Mouse (Mus musculus) heart, adult 18-20 months (tissue): Measurements from ENCODE around the gene Gse1. TPM values are rescaled to one million over a fixed set of nuclear protein-coding genes. Genes with fewer than 3 reads are reported as not detected.
A peak's percentile ranks its signal among the peaks of the same experiment; 100 is the strongest.
"Not testable (repeated sequence)": the region's sequence is repeated elsewhere in the genome, so short reads cannot be mapped to it uniquely, and the experiment has no call there.

ENCODE experiments used
- DNase-seq, 2 experiments: peaks; one replicate each; pipeline ENCODE4 v3.0.0; 2021 to 2022; ENCODE audit warnings: mixed read lengths in 1 of 2
- total RNA-seq, 2 experiments: library from RNA; stranded (reverse); gene quantifications; 2 replicates each; pipeline ENCODE4 v1.2.3; 2021

Gene Gse1
- total RNA-seq, 2 experiments from 2014 or later: 15.5 to 16.0 TPM

- peak in 1 of 2 experiments; percentile 69 for DNase-seq
Measured at GRCm38 (mm10) chr8:120324555-120324954, 96.3 kb downstream of the Gse1 start.

DNA sequence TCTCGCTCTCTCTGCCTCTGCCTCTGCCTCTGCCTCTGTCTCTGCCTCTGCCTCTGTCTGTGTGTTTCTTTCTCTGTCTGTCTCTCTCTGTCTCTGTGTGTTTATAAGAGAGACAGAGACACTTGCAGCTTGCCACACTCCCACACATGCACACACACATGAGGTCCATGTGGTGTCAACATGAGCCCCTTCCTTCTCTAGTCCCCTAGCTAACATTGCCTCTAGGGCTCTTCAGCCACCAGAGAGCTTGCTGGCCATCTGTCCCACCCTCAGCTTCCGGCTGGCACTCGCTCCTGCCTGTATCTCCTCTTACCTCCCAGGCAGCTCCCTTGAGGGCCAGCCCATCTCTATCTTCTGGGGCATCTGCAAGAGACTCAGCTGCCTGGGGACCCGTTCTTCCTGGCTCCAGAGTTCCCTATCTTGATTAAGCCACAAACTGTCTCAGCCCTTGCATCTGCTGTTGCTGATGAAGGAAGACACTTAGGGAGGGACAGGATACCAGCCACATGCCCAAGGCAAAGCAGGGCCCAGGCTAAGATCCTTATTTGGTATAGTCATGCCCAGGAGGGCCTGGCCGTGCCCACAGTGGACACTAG is 97.0 kb downstream of the Gse1 start:
- no peak for DNase-seq

- peak in 1 of 2 experiments; percentile 54 for DNase-seq
Measured at GRCm38 (mm10) chr8:120327131-120327554, 98.9 kb downstream of the Gse1 start.

DNA sequence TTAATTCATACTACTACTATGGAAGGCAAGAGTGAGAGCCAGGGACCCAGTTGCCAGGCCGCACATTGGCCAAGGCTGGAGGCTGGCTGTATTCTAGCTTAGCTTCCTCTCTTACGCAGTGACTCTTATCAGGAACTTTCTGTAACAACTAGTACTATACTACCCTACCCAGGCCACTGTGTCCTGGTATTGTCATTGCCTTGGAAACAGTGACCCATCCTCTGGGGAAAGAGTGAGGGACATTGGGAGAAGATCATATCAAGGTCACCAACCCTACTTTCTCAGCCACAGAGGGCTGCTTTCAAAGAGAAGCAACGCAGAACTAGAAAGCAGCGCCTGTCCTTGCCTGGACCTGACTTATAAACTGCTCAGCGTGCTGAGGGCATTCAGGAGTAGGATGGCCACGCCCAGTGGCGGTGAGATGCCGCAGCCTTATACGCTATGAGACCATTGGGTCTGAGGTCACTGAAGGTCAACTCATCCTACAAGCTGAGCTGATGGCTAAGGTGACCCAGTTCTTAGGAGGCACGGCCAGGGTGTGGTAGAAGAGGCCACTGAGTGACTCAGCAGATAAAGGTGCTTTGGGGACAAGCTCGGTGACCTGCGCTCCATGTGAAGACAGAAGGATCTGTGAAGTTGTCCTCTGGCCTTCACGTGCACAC is 100.2 kb downstream of the Gse1 start:
- no peak for DNase-seq

GRCm38 (mm10) chr8:120329030-120329748 is 100.9 kb downstream of the Gse1 start:
- no peak for DNase-seq

GRCm38 (mm10) chr8:120331027-120331426 is 102.8 kb downstream of the Gse1 start:
- DNase-seq: no peak

DNA sequence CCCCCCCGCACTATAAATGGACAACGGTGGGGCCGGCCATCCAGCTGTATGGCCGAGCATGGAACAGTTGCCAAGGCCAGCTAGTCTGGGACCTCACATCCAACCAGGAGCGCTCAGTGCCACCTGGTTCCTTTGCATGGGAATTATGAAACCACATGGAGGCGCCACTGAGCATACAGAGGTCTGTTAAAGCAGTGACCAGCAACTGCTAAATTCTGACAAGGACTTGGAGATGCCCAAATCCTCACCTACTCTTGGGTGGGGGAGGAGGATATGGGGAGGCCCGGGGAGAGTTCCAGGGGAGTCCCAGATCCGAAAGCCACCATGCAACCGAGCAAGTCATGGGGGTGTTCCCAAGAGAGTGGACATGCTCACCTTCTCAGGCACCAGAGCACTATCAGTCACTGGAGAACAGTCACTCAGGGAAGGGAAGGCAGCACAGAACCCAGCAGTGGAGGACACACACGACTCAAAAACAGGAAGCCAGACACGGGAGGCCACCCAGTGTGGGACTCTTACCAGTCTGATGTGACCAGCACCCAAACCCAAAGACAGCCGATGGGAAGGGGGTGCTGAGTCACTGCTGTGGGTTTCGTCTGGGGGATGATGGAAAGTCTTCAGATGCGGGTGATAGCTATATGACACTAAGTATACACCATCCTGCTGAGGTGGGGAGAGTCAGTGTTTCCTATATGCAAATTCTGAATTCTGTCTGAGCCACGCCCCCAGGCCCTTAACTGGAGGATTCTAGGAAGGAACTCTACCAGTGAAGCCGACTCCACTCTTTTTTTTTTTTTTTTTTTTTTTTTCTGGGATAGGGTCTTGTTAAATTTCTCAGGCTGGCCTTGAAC is 104.3 kb downstream of the Gse1 start:
- no peak for DNase-seq

DNA sequence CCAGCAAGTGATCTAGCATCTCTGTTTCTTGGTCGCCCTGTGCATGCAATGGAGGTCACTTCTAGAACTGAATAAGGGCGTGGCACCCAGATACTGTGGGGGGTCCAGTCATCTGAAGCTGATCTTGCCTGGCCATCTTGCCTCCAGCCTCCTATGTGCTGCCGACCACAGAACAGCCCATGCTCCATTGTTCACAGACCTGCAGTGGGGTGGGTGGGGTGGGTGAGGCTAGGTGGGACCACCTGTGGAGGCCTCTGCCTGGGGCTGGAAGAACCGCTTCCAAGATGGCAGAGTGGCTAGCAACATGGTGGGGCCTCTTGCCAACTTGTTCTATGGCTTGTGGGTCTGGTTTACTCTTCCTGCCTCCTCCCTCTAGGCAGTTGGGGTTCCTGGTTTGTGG is 105.4 kb downstream of the Gse1 start:
- no peak for DNase-seq

DNA sequence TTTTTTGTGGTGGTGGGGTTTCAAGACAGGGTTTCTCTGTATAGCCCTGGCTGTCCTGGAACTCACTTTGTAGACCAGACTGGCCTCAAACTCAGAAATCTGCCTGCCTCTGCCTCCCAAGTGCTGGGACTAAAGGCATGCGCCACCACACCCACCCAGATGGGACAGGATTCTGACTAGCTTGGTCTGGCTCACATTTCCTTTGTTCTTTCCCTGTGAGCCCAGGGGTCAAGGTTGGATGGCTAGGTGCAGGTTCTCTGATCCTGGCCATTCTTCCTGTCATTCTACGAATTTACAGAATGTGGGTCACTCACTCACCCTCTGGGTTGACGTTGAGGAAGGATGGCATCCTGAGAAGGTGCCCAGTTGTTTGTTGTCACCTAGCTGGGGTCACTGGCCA is 106.0 kb downstream of the Gse1 start:
- not testable (repeated sequence) for DNase-seq

DNA sequence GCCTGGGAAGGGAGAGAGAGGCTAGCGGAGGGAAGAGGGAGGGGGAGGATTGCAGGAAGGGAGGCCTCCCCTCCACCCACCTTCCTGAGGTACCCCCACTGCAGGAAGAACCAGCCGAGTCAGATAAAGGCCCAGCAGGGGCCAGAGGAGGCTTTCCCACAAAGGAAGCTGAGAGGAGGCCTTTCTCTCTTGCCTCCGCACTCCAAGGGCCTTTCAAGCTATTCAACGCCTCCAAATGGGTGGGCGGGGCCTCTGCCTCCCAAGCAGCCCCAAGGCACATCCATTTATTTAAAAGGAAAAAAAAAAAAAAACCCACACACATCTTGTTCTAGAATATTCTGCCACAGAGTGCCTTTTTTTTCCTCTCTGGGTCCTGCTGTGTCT is 106.6 kb downstream of the Gse1 start:
- no peak for DNase-seq

GRCm38 (mm10) chr8:120335262-120336086 is 107.2 kb downstream of the Gse1 start:
- DNase-seq: no peak

DNA sequence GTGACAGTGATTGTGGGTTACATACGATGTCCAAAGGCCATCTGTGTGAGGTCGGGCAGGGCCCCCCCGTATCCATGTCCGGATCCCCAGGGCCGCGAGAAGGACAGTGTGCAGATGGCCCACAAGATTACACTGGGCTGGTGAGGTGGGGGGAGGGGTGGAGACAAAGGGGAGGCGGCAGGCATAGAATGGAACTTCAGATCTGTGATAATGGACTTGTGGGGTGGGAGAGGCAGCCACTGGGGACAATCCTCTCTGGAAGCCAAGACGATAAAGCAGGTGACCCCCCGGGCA is 107.8 kb downstream of the Gse1 start:
- no peak for DNase-seq

DNA sequence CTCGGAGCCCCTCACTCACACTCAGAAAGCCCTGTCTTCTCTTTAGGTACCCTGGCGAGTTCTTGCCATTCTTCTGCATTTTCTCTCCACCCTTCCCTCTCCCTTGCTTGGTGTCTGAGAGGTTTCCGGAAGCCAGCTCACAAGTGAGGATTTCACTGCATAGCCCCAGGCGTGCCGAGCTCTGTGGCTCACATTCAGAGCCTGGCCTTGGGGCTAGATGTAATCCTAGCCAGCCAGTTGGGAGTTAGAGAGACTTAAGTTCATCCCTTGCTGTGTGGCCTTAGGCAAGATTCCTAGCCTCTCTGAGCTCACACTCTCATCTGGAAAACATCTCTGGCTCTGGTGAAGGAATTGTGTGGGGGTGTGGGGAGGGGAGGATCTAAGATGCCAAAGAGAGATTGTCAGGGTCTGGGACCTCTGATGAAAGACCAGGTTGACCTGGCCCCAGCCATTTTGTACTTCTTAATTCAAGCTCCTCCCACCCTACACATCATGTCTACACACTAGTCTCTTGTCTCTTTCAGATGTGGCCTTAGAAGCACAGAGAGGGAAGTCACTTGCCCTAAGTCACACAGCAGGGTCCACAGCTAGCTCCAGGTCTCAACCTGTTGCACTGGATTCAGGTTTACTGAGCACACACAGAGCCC is 108.8 kb downstream of the Gse1 start:
- DNase-seq: no peak

DNA sequence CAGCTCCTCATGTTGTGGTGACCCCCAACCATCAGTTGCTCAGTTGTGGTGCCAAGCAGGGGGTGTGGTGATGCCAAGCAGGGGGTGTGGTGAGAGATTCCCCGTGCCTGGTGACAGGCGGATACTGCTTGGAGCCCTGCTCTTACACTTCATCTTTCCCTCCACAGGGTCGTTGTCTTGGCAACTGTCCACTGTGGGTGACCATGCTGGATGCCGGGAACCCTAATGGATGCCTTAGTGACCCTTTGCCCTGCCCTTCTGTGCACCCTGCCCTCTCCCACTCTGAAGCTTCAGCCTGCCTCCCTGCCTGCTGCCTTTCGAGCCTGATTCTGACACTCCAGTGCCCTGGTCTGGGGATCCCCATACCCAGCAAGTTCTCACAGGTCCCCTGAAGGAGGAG is 109.4 kb downstream of the Gse1 start:
- DNase-seq: no peak

- DNase-seq: no peak
Measured at GRCm38 (mm10) chr8:120338678-120339077, 110.4 kb downstream of the Gse1 start.

DNA sequence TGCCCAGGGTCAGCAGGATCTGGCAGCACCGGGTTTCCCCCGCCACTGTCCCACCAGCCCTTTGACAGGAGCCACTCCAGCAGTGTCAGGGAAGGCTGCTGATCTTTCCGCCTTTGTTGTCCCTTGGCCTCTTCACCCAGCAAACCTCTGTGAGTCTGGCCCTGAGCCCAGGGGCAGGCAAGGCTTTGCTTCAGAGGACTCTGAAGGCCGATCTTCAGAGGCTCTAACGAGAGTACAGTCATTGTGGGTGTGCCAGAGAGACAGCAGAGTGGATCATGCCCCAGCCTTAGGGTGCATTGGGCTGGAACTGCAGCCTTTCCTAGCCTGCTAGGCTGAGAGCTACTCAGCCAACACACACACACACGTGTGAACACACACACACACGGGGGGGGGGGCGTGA is 111.5 kb downstream of the Gse1 start:
- peak; percentile 49 to 66 for DNase-seq

- no peak for DNase-seq
Measured at GRCm38 (mm10) chr8:120341124-120341523, 112.9 kb downstream of the Gse1 start.

DNA sequence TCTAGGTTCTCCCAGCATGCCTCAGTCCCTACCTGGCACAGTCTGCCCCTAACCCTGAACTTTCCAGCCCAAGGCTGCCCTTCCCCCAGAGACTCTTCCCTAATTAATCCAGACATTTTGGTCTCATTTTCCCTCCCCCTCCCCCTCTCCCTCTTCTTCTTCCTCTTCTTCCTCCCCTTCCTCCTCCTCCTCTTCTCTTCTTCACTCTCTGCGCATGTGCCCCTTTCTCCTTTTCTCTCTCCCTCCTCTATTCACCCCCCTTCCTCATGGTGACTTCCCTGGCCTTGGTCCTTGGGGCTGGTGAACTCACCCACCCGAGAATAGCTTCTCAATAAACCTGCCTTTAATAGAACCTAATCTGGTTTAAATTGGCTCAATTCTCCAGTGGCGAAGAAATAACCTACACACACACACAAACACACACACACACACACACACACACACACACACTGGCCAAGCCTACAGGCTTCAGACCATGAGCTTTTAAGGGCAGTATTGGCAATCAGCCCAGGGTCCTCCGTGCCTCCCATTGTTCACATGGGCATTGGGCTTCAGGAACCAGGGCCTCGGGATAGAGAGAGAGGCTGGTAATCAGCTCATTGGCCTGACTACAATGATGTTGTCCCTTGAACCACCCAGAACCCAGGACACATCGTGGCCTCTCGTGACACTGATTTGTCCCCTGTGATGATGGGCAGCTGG is 114.7 kb downstream of the Gse1 start:
- no peak for DNase-seq

DNA sequence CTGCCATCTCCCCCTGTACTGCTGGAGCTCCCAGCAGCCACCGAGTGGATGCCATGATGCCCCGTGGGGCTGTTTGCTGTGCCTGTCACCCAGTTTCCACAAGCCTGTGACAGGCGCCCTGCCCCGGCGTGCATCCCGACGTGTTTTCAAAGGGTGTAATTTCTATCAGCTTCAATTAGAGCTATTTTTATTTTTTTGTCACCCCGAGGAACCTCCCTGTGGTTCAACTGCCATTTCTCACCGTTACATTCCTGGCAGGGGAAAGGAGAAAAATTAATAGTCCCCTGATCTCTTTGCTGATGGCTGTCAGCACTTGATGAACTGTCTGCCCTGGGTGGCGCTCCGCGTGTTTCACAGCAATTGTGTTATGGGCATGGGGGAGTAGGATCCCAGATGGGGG is 115.3 kb downstream of the Gse1 start:
- DNase-seq: no peak

DNA sequence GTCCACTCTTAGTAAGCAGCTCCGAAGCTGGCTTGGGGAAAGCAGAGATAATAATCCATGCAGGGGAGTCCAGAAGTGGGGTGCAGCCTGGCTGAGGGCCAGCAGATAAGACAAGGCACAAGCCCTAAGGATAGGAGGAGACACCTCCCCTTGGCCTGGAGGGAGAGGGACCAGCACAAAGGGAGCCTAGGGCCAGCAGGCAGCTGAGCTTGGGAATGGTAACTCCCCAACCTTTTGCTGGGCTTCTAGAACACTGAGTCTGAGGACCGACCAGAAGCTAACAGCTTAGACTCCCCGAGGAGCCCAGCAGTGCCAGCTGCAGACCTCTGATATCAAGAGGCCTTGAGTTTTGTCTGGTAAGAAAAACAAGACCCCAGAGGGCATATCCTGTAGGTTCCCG is 115.9 kb downstream of the Gse1 start:
- DNase-seq: no peak

DNA sequence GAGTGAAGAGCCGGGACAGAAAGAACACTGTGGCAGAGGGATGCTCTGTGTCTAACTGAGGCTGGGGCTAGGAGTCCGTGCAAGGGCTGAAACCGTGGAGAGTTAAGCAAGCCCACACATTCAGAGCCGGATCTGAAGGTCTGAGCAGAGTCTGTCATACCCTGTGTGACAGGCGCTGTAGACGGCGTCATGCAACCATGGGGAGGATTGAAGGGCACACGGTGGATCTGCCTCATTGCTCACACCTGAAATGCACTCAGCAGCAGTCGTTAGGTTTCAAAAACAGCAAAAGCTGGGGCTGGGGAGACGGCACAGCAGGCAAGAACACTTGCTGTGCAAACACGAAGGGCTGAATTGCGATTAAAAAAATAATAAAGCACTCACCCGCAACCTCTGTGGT is 116.3 kb downstream of the Gse1 start:
- DNase-seq: no peak
